Mouse (Mus musculus): ENCODE results near the gene Pitpnm3. TPM values are rescaled to one million over a fixed set of nuclear protein-coding genes. Genes with fewer than 3 reads are reported as not detected.
A peak's percentile ranks its signal among the peaks of the same experiment; 100 is the strongest.

Pitpnm3 gene
- polyA plus RNA-seq, 1 experiment from 2014 or later = 0.68 TPM

DNA sequence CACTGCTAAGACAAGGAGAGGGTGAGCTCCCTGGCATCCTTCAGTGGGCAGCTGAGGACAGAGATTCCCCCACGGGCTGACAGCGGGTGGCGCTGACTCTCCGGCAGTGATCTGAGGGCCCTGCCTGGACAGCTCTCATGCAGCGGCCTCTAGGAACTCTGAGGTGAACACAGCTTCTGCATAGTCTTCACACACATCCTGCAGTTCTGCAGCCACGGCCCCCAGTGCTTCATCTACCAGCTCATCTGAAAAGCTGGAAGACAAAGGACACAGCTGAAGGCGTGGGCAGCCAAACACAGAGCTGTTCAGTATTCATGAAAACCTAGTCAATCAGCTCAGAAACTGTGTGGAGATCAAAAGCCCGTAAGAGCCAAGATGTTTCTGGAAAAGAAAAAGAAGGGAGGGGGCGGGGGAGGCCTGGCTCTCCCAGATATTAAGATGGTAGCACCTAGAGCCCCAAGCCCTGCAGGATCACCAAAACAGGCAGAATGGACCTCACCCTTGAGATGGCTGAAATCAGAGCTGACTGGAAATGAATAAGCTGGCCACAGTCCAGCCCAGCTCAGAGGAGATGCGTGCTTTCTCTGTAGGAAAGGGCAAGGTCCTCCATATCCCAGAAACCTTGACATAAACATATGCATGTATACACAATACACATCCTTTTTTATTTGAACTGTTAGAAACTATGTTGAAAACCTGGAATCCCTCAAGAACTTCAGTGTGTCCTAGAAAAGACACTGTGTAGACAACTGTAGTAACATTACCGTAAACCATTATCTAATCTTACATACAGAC is 19.8 kb upstream of the Pitpnm3 start:
- Histone ChIP-seq H3K9ac (ENCODE audit: low read depth, low read length) (no peak overlapping the region), H3K4me3 (ENCODE audit: low read depth, low read length) (no peak overlapping the region), H3K27me3 (replicated peaks; ENCODE audit: control insufficient read depth, insufficient read depth, low read length) (no peaks in the 10 kb centered on the region), H3K4me2 (replicated peaks; ENCODE audit: low read depth) (no peak overlapping the region), H3K27ac (ENCODE audit: low read depth, low read length) (0 out of 2 replicates have a peak overlapping the region, but pooled peaks have one; percentile 5), H3K36me3 (ENCODE audit: control insufficient read depth, insufficient read depth) (peaks cover 46% of the 10 kb centered on the region), H3K4me1 (replicated peaks; ENCODE audit: control insufficient read depth, insufficient read depth, low read length) (no peaks in the 10 kb centered on the region), H3K9me3 (ENCODE audit: control insufficient read depth) (no peaks in the 10 kb centered on the region)
- peak; percentile 41 for TF ChIP-seq CTCF (IDR thresholded peaks at IDR 0.05; ENCODE audit: low read depth)
- WGBS = 68% methylated on average over 11 of the region's 11 CpGs
- no peak for ATAC-seq

DNA sequence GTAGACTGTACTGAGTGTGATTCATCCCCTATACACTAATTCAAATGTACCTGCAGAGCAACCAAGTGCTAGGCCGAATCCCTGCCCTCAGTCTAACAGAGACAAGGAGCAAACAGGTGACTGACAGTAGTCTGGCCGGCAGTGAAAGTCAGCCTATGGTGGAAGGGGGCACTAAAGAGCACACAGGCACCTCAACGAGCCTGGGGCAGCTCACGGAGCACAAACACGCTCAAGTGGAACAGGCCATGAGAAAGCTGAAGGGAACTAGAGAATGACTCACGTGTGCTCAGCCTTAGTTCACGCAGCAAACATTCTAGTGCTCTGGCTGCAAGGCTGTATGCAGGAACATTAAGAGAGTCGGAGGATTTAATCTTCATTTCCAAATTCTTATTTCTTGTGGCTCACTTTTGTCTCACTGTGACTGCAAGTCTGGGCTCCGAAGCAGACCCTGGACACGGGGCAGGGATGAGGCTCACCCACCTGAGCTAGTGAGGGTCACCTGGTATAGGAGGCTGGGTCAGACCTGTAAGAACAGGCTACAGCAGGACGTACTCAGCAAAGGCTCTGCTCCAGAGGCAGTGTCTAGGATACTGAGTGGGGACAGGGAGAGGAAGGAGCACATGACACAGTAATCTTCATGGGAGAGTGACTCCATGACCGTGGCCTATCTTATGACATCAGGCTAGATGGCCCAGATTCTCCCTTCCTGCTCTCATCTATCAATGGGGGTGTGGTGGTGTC is 17.7 kb upstream of the Pitpnm3 start:
- Histone ChIP-seq H3K36me3 (ENCODE audit: control insufficient read depth, insufficient read depth) (peaks cover 38% of the 10 kb centered on the region), H3K4me2 (replicated peaks; ENCODE audit: low read depth) (no peak overlapping the region), H3K27me3 (replicated peaks; ENCODE audit: control insufficient read depth, insufficient read depth, low read length) (no peaks in the 10 kb centered on the region), H3K4me3 (ENCODE audit: low read depth, low read length) (no peak overlapping the region), H3K9me3 (ENCODE audit: control insufficient read depth) (no peaks in the 10 kb centered on the region), H3K4me1 (replicated peaks; ENCODE audit: control insufficient read depth, insufficient read depth, low read length) (no peaks in the 10 kb centered on the region), H3K27ac (ENCODE audit: low read depth, low read length) (no peak overlapping the region), H3K9ac (ENCODE audit: low read depth, low read length) (no peak overlapping the region)
- WGBS = 80% methylated on average over 12 of the region's 12 CpGs
- 0 out of 2 replicates have a peak, but pooled peaks have one; percentile 5 for TF ChIP-seq CTCF (IDR thresholded peaks at IDR 0.05; ENCODE audit: low read depth)
- ATAC-seq = no peak

DNA sequence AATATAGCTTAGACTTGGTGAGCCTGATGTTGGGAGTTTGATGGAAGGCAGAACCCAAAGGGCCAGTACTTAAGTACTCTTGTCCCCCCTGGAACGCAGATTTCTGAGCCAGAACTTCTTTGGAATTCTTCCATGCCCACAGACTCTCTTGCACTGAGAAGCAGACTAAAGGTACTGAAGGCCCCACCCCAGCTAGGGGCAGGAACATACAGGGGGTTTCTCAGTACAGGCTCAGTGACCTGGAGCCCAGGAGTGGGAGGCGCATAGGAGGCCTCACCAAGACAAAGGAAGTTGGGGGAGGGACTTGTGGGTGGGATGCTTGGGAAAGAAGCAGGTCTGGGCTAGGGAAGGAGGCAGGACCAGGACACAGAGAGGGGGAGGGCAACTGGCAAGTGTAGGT is 15.5 kb upstream of the Pitpnm3 start:
- no peaks in the 10 kb centered on the region for H3K27me3 ChIP-seq (replicated peaks; ENCODE audit: control insufficient read depth, insufficient read depth, low read length)
- no peak for TF ChIP-seq CTCF (IDR thresholded peaks at IDR 0.05; ENCODE audit: low read depth)
- H3K27ac ChIP-seq (ENCODE audit: low read depth, low read length) = no peak overlapping the region
- 70% methylated on average over 2 of the region's 2 CpGs for WGBS
- H3K9me3 ChIP-seq (ENCODE audit: control insufficient read depth) = no peaks in the 10 kb centered on the region
- 0 out of 2 replicates have a peak, but pooled peaks cover 3% of the 10 kb centered on the region for H3K4me1 ChIP-seq (replicated peaks; ENCODE audit: control insufficient read depth, insufficient read depth, low read length)
- peaks cover 29% of the 10 kb centered on the region for H3K36me3 ChIP-seq (ENCODE audit: control insufficient read depth, insufficient read depth)
- no peak for ATAC-seq
- no peak overlapping the region for H3K4me3 ChIP-seq (ENCODE audit: low read depth, low read length)
- no peak overlapping the region for H3K9ac ChIP-seq (ENCODE audit: low read depth, low read length)
- no peak overlapping the region for H3K4me2 ChIP-seq (replicated peaks; ENCODE audit: low read depth)

DNA sequence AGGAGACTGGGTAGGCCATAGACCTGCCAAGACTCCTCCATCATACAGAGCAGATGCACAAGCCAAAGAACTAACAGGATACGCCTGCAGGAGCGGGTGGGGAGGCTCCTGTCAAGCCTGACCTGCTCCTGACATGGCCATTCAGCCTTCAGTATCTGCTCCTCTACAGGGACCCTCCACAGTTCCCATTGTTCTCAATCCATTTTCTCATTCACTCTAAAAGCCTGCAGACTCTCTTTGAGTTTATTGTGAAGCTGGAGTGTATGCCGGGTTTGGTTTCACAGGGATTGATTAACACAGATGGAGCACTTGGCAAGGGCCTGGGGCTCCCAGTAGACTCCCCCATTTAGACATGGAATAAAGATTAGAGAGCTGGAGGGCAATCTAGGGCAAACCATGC is 12.3 kb upstream of the Pitpnm3 start:
- no peak for TF ChIP-seq CTCF (IDR thresholded peaks at IDR 0.05; ENCODE audit: low read depth)
- ATAC-seq = no peak
- Histone ChIP-seq H3K27ac (ENCODE audit: low read depth, low read length) (no peak overlapping the region), H3K36me3 (ENCODE audit: control insufficient read depth, insufficient read depth) (peaks cover 4% of the 10 kb centered on the region; the same call in 1 of the 2 replicates), H3K4me2 (replicated peaks; ENCODE audit: low read depth) (no peak overlapping the region), H3K27me3 (replicated peaks; ENCODE audit: control insufficient read depth, insufficient read depth, low read length) (no peaks in the 10 kb centered on the region), H3K4me3 (ENCODE audit: low read depth, low read length) (no peak overlapping the region), H3K9me3 (ENCODE audit: control insufficient read depth) (no peaks in the 10 kb centered on the region), H3K9ac (ENCODE audit: low read depth, low read length) (no peak overlapping the region), H3K4me1 (replicated peaks; ENCODE audit: control insufficient read depth, insufficient read depth, low read length) (0 out of 2 replicates have a peak, but pooled peaks cover 3% of the 10 kb centered on the region)
- WGBS = 56% methylated on average over 3 of the region's 3 CpGs

DNA sequence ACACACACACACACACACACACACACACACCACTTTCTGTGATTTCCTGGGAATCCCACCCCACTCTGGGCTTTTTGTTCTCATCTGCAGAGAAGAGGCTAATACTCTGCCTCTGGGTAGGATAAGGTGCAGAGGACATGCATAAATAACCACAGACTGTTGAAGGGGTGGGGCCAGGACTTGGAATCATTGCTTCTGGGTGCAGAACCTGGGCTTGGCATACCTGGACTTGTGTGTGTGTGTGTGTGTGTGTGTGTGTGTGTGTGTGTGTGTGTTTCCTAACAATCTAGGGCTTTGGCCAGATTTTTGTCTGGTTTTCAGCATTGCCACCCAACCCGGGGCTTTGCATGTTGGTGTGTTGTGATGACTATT is 10.3 kb upstream of the Pitpnm3 start:
- Histone ChIP-seq H3K4me2 (replicated peaks; ENCODE audit: low read depth) (no peak overlapping the region), H3K27me3 (replicated peaks; ENCODE audit: control insufficient read depth, insufficient read depth, low read length) (no peaks in the 10 kb centered on the region), H3K9ac (ENCODE audit: low read depth, low read length) (no peak overlapping the region), H3K27ac (ENCODE audit: low read depth, low read length) (no peak overlapping the region), H3K4me1 (replicated peaks; ENCODE audit: control insufficient read depth, insufficient read depth, low read length) (0 out of 2 replicates have a peak, but pooled peaks cover 3% of the 10 kb centered on the region), H3K4me3 (ENCODE audit: low read depth, low read length) (no peak overlapping the region), H3K36me3 (ENCODE audit: control insufficient read depth, insufficient read depth) (no peaks in the 10 kb centered on the region), H3K9me3 (ENCODE audit: control insufficient read depth) (no peaks in the 10 kb centered on the region)
- ATAC-seq = no peak
- 79% methylated on average over 1 of the region's 1 CpGs for WGBS
- no peak for TF ChIP-seq CTCF (IDR thresholded peaks at IDR 0.05; ENCODE audit: low read depth)

DNA sequence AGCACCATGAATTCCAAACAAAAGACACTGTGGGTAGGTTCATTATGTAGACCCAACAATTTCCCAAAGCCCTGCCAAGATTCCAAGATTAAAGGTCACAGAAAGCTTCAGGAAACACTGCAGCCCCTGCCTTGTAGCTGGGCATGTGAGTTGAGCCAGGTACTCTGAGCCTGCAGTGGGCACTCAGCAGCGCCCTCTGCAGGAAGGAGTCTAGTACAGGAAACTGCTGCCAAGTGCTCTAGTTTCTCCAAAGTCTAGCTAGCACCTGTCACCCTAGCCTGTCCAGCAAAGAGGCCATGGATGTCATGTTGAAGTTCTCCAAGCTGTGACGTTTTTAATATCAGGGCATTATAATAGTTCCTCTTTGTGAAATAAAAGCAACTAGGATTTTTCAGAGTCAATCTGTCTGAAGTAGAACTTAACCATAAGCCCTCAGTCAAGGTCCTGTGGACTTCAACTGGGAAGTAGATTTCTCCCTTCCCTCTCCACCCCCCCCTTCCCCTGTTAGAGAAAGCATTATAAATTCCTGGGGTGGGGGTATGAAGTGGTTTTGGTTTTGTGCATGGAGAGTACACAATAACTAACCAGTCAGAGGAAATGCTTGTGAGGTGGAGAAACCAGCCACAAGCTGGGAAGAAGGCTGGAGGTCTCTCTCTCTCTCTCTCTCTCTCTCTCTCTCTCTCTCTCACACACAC is 9.8 kb upstream of the Pitpnm3 start:
- Histone ChIP-seq H3K27me3 (replicated peaks; ENCODE audit: control insufficient read depth, insufficient read depth, low read length) (no peaks in the 10 kb centered on the region), H3K36me3 (ENCODE audit: control insufficient read depth, insufficient read depth) (no peaks in the 10 kb centered on the region), H3K9me3 (ENCODE audit: control insufficient read depth) (no peaks in the 10 kb centered on the region), H3K9ac (ENCODE audit: low read depth, low read length) (no peak overlapping the region), H3K27ac (ENCODE audit: low read depth, low read length) (no peak overlapping the region), H3K4me2 (replicated peaks; ENCODE audit: low read depth) (no peak overlapping the region), H3K4me3 (ENCODE audit: low read depth, low read length) (no peak overlapping the region), H3K4me1 (replicated peaks; ENCODE audit: control insufficient read depth, insufficient read depth, low read length) (0 out of 2 replicates have a peak, but pooled peaks cover 3% of the 10 kb centered on the region)
- WGBS = 12% methylated on average over 2 of the region's 2 CpGs
- no peak for ATAC-seq
- peak; percentile 81 for TF ChIP-seq CTCF (IDR thresholded peaks at IDR 0.05; ENCODE audit: low read depth)
